Mouse (Mus musculus) gastrocnemius, adult 2 months (tissue): Measurements from ENCODE around the gene Rassf5. TPM values are rescaled to one million over a fixed set of nuclear protein-coding genes. Genes with fewer than 3 reads are reported as not detected.

Experiments
- DNase-seq: peaks from one replicate; pipeline ENCODE4 v3.0.0; 2022
- H3K27ac ChIP-seq: fragments of 200-600 bp; 2 replicates; pipeline ENCODE4 v1.8.1; 2022; ENCODE audit warnings: mild to moderate bottlenecking
- H3K4me3 ChIP-seq: fragments of 200-600 bp; 2 replicates; pipeline ENCODE4 v1.8.1; 2022; ENCODE audit warnings: mild to moderate bottlenecking, moderate library complexity
- CTCF ChIP-seq: fragments of 200-600 bp; IDR thresholded peaks from 2 replicates; pipeline ENCODE4 v1.8.1; 2022; ENCODE audit warnings: antibody characterized with exemption, mild to moderate bottlenecking, moderate library complexity
- intact Hi-C: fragments of 180-260 bp; cut with DNase I; formaldehyde crosslinking; loops from one replicate; pipeline ENCODE4 v1.15.1; 2025
- total RNA-seq, 2 experiments: library from RNA; stranded (reverse); gene quantifications; 2 replicates each; pipeline ENCODE4 v1.2.3; 2021

Rassf5 gene
- total RNA-seq, 2 experiments from 2014 or later, result 0.71 to 1.1 TPM

- H3K27ac ChIP-seq, result no peak overlapping the region
- no peak for TF ChIP-seq CTCF
- no peak for DNase-seq
- no peak overlapping the region for H3K4me3 ChIP-seq
- intact Hi-C loops, result loop anchor here (10.0 kb wide), 1 partner anchor 261 kb away; no protein-coding TSS in a partner anchor
These were observed 109.0 kb downstream of the Rassf5 start for GRCm38 (mm10) chr1:131135960-131136629.

- no peak overlapping the region for H3K27ac ChIP-seq
These were observed 110.0 kb downstream of the Rassf5 start for GRCm38 (mm10) chr1:131134942-131135522.

GRCm38 (mm10) chr1:131134231-131134630, 110.8 kb downstream of the Rassf5 start:
- intact Hi-C loops, result loop anchor here (10.0 kb wide), 1 partner anchor 259 kb away; no protein-coding TSS in a partner anchor
- Histone ChIP-seq H3K4me3 (no peak overlapping the region), H3K27ac (no peak overlapping the region)
- TF ChIP-seq CTCF, result no peak
- no peak for DNase-seq

More at GRCm38 (mm10) chr1:131134942-131135522, 110.0 kb downstream of the Rassf5 start:
- DNase-seq, result no peak
- intact Hi-C loops, result loop anchor here (10.0 kb wide), 1 partner anchor 260 kb away; no protein-coding TSS in a partner anchor
- H3K4me3 ChIP-seq, result no peak overlapping the region
- no peak for TF ChIP-seq CTCF

Other genes with a start within 250 kb of the Rassf5 start
- gene Il10, start 225.4 kb downstream of the Rassf5 start, total RNA-seq, result not detected
- 100 to 1,000 TPM; 203 to 251 TPM for gene Mapkapk2, start 147.4 kb downstream of the Rassf5 start, total RNA-seq
- not detected for gene Dyrk3, start 106.9 kb downstream of the Rassf5 start, total RNA-seq
- 10 to 100 TPM; 26.2 to 29.2 TPM for gene Eif2d, start 92.1 kb downstream of the Rassf5 start, total RNA-seq
- 1 to 10 TPM in 1 of 2 experiments, under 1 TPM in 1; 0.46 to 1.1 TPM for gene Ikbke, start 34.3 kb upstream of the Rassf5 start, total RNA-seq